Mouse (Mus musculus) bone marrow macrophage, adult 2 months (primary cell): ENCODE results near the gene Sp9.
A peak's percentile ranks its signal among the peaks of the same experiment; 100 is the strongest.

Experiments used
- CTCF ChIP-seq: IDR thresholded peaks from 2 replicates; pipeline ENCODE4 v1.5.1; 2012; ENCODE audit warnings: low read depth, mild to moderate bottlenecking, low read length, moderate library complexity
- POLR2A ChIP-seq: IDR thresholded peaks from 2 replicates; pipeline ENCODE4 v1.6.1; 2012; ENCODE audit warnings: mild to moderate bottlenecking, low read depth, low read length, borderline replicate concordance

GRCm38 (mm10) chr2:73278131-73278854 lies 6.6 kb downstream of the Sp9 start:
- peak; percentile 89 for TF ChIP-seq CTCF
- TF ChIP-seq POLR2A, result no peak
